Mouse (Mus musculus) CH12.LX (cell line): ENCODE results near the gene Ptprm. TPM values are rescaled to one million over a fixed set of nuclear protein-coding genes. Genes with fewer than 3 reads are reported as not detected.

Source experiments
- DNase-seq: peaks from one replicate; pipeline ENCODE4 v3.0.0-alpha.2; 2013; ENCODE audit errors: extremely low read depth
- H3K27ac ChIP-seq: 2 replicates; pipeline ENCODE4 v1.5.1; 2012; ENCODE audit warnings: low read depth, mild to moderate bottlenecking, control low read depth, moderate library complexity; ENCODE audit not compliant: insufficient read depth
- H3K27me3 ChIP-seq: replicated peaks from 2 replicates; pipeline ENCODE3; 2012; ENCODE audit warnings: inconsistent platforms
- H3K36me3 ChIP-seq, 2 experiments: replicated peaks in 1 of 2; 2 replicates each; pipeline versions ENCODE3 to v1.6.1; 2012; ENCODE audit warnings: inconsistent platforms in 1 of 2, low read length in 1 of 2, mild to moderate bottlenecking in 1 of 2, mixed read lengths in 1 of 2, moderate library complexity in 1 of 2; ENCODE audit not compliant: control insufficient read depth in 1 of 2, insufficient read depth in 1 of 2
- H3K4me1 ChIP-seq, 2 experiments: 2 replicates each; pipeline ENCODE4 v1.6.1; 2012; ENCODE audit warnings: inconsistent platforms in 1 of 2, moderate library complexity in 1 of 2; ENCODE audit not compliant: insufficient read depth in 2 of 2, control insufficient read depth in 1 of 2
- H3K4me2 ChIP-seq: 2 replicates; pipeline ENCODE4 v1.6.1; 2012; ENCODE audit warnings: low read depth, mild to moderate bottlenecking, control low read depth; ENCODE audit not compliant: poor library complexity, insufficient read depth, severe bottlenecking
- H3K4me3 ChIP-seq, 3 experiments: fragments of 150-350 bp in 1 of 3; sonication (generic) in 1 of 3; replicated peaks in 1 of 3; 2 replicates each; pipeline versions ENCODE3 to v1.5.1; 2011 to 2012; ENCODE audit warnings: low read depth in 2 of 3, low read length in 2 of 3, mild to moderate bottlenecking in 2 of 3, moderate library complexity in 2 of 3, control low read depth in 1 of 3, improper control_type of control experiment in 1 of 3, inconsistent platforms in 1 of 3, mixed read lengths in 1 of 3; ENCODE audit not compliant: poor library complexity in 1 of 3
- H3K79me2 ChIP-seq: replicated peaks from 2 replicates; pipeline ENCODE4 v1.6.1; 2012; ENCODE audit warnings: mild to moderate bottlenecking, moderate library complexity; ENCODE audit not compliant: control insufficient read depth, poor library complexity, insufficient read depth, severe bottlenecking; ENCODE audit errors: extremely low read depth
- H3K9ac ChIP-seq: 2 replicates; pipeline ENCODE4 v1.6.1; 2012; ENCODE audit warnings: low read depth, mild to moderate bottlenecking, control low read depth, moderate library complexity; ENCODE audit not compliant: insufficient read depth
- H3K9me3 ChIP-seq: replicated peaks from 2 replicates; pipeline ENCODE3; 2012; ENCODE audit warnings: low read length, inconsistent platforms, mixed read lengths
- BHLHE40 ChIP-seq: IDR thresholded peaks from 2 replicates; pipeline ENCODE4 v1.6.1; 2011; ENCODE audit warnings: mild to moderate bottlenecking, low read depth, low read length, improper control_type of control experiment
- CHD1 ChIP-seq: IDR thresholded peaks from 2 replicates; pipeline ENCODE4 v1.6.1; 2012; ENCODE audit warnings: low read depth, low read length, improper control_type of control experiment, inconsistent platforms
- ETS1 ChIP-seq: conservative IDR thresholded peaks from 2 replicates; pipeline ENCODE4 v1.6.1; 2012; ENCODE audit warnings: low read depth, mild to moderate bottlenecking, inconsistent platforms, low read length, improper control_type of control experiment, moderate library complexity
- GABPA ChIP-seq: IDR thresholded peaks from 2 replicates; pipeline ENCODE4 v1.6.1; 2012; ENCODE audit warnings: low read depth, low read length, improper control_type of control experiment, inconsistent platforms; ENCODE audit not compliant: insufficient replicate concordance
- IRF4 ChIP-seq: IDR thresholded peaks from 2 replicates; pipeline ENCODE4 v1.6.1; 2014; ENCODE audit warnings: low read depth, mild to moderate bottlenecking, inconsistent platforms, low read length, improper control_type of control experiment
- JUN ChIP-seq: IDR thresholded peaks from 2 replicates; pipeline ENCODE4 v1.6.1; 2011; ENCODE audit warnings: low read depth, mild to moderate bottlenecking, low read length, improper control_type of control experiment, moderate library complexity; ENCODE audit not compliant: insufficient read depth
- KAT2A ChIP-seq: IDR thresholded peaks from 2 replicates; pipeline ENCODE4 v1.6.1; 2012; ENCODE audit warnings: low read length, improper control_type of control experiment, inconsistent platforms; ENCODE audit not compliant: insufficient replicate concordance
- MYC ChIP-seq: IDR thresholded peaks from 2 replicates; pipeline ENCODE4 v1.6.1; 2011; ENCODE audit warnings: low read depth, mild to moderate bottlenecking, improper control_type of control experiment, low read length
- SIN3A ChIP-seq: IDR thresholded peaks from 2 replicates; pipeline ENCODE4 v1.6.1; 2012; ENCODE audit warnings: low read length, improper control_type of control experiment, inconsistent platforms
- SMC3 ChIP-seq: IDR thresholded peaks from 2 replicates; pipeline ENCODE4 v1.6.1; 2011; ENCODE audit warnings: low read depth, low read length, improper control_type of control experiment
- TBP ChIP-seq: conservative IDR thresholded peaks from 2 replicates; pipeline ENCODE4 v1.6.1; 2011; ENCODE audit warnings: low read depth, low read length, improper control_type of control experiment
- USF1 ChIP-seq: IDR thresholded peaks from 2 replicates; pipeline ENCODE4 v1.6.1; 2014; ENCODE audit warnings: low read depth, mild to moderate bottlenecking, inconsistent platforms, low read length, improper control_type of control experiment
- USF2 ChIP-seq: conservative IDR thresholded peaks from 2 replicates; pipeline ENCODE4 v1.6.1; 2011; ENCODE audit warnings: low read depth, low read length, improper control_type of control experiment
- ZNF384 ChIP-seq: IDR thresholded peaks from 2 replicates; pipeline ENCODE4 v1.6.1; 2012; ENCODE audit warnings: low read depth, low read length, improper control_type of control experiment, inconsistent platforms
- dilution Hi-C: fragments of 300-500 bp; cut with MboI; formaldehyde crosslinking; loops from 2 replicates; pipeline ENCODE4 v1.14.3; 2020; ENCODE audit warnings: low sequenced_read_pairs; ENCODE audit not compliant: extremely low pct_unique_long_range_greater_than_20kb, extremely low pct_ligation_motif_present
- in situ Hi-C: fragments of 300-500 bp; cut with MboI; formaldehyde crosslinking; loops from 3 replicates; pipeline ENCODE4 v1.14.3; 2019; ENCODE audit warnings: low sequenced_read_pairs, low pct_ligation_motif_present, low pct_unique_long_range_greater_than_20kb, mixed read lengths
- polyA plus RNA-seq: library from polyadenylated mRNA; unstranded; fragments of >175 nt; gene quantifications from 2 replicates; pipeline ENCODE4 v1.2.1, GENCODE M21; 2012; ENCODE audit warnings: low read depth; ENCODE audit not compliant: insufficient read length
- total RNA-seq, 2 experiments: library from RNA; depleted of rRNA; stranded (reverse); fragments of 300-350 nt in 1 of 2; fragments of >200 nt in 1 of 2; gene quantifications; 2 replicates each; pipeline ENCODE4 v1.2.3; 2012 to 2014

The Ptprm gene
- total and polyA plus RNA-seq, 3 experiments, result not detected

- H3K4me1 ChIP-seq, result no peaks in the 10 kb centered on the region
- dilution Hi-C loops, result no loop called here
- H3K9me3 ChIP-seq, result peaks cover 82% of the 10 kb centered on the region
- DNase-seq, result no peak
- H3K27ac ChIP-seq, result no peak overlapping the region
- in situ Hi-C loops, result no loop called here
- no peak overlapping the region for H3K4me2 ChIP-seq
- H3K36me3 ChIP-seq, result no peaks in the 10 kb centered on the region
- no peak for TF ChIP-seq SMC3
- TF ChIP-seq ZNF384, result no peak
- no peak for TF ChIP-seq CHD1
- H3K4me3 ChIP-seq, result peak overlapping the region in 1 of 3 experiments; percentile 5
- H3K79me2 ChIP-seq, result no peaks in the 10 kb centered on the region
- no peaks in the 10 kb centered on the region for H3K27me3 ChIP-seq
- no peak overlapping the region for H3K9ac ChIP-seq
These were observed 599.0 kb downstream of the Ptprm start for GRCm38 (mm10) chr17:66755191-66755654.

GRCm38 (mm10) chr17:66754208-66754865 is 599.9 kb downstream of the Ptprm start:
- Histone ChIP-seq H3K4me1 (no peaks in the 10 kb centered on the region), H3K27me3 (no peaks in the 10 kb centered on the region), H3K36me3 (no peaks in the 10 kb centered on the region), H3K4me3 (no peak overlapping the region), H3K9ac (no peak overlapping the region), H3K9me3 (peaks cover 82% of the 10 kb centered on the region), H3K4me2 (no peak overlapping the region), H3K79me2 (no peaks in the 10 kb centered on the region), H3K27ac (no peak overlapping the region)
- DNase-seq, result no peak
- dilution Hi-C loops, result no loop called here
- in situ Hi-C loops, result no loop called here
- no peak for TF ChIP-seq USF2
- no peak for TF ChIP-seq JUN
- no peak for TF ChIP-seq USF1
- TF ChIP-seq MYC, result no peak
- TF ChIP-seq SIN3A, result no peak
- TF ChIP-seq BHLHE40, result no peak
- no peak for TF ChIP-seq TBP
- TF ChIP-seq SMC3, result no peak
- TF ChIP-seq GABPA, result no peak
- TF ChIP-seq ETS1, result no peak
- TF ChIP-seq IRF4, result no peak
- TF ChIP-seq KAT2A, result no peak
